Mouse (Mus musculus): ENCODE results near the gene 1700042G07Rik.

GRCm38 (mm10) chr4:116152702-116153101 lies 20.5 kb upstream of the 1700042G07Rik start:
- no peak for TF ChIP-seq CTCF (IDR thresholded peaks at IDR 0.05; ENCODE audit: low read depth, low read length)
- no peak for TF ChIP-seq POLR2A (IDR thresholded peaks at IDR 0.05; ENCODE audit: borderline replicate concordance, low read depth, low read length)

Data from bone marrow macrophage, adult 2 months (primary cell).